ENCODE assay signal across 8 mouse cellular contexts in genomic region chrX:56732401-56732800, GRCm38 (mm10). TPM values are rescaled to one million over a fixed set of nuclear protein-coding genes. Genes with fewer than 3 reads are reported as not detected.
DNase-seq lines count a peak whose midpoint lies in the region; ATAC-seq and TF ChIP-seq lines count a peak whose summit lies in the region.

No protein-coding gene starts in this region.

- 25% methylated on average over 3 of the region's 3 CpGs for WGBS in kidney, postnatal 0 days
- WGBS in embryonic facial prominence, embryonic 14.5 days: 27% methylated on average over 3 of the region's 3 CpGs
- 25% methylated on average over 3 of the region's 3 CpGs for WGBS in intestine, embryonic 16.5 days
- WGBS in neural tube, embryonic 12.5 days: 8% methylated on average over 3 of the region's 3 CpGs

- H3K27ac ChIP-seq in kidney, postnatal 0 days: no peak overlapping the region
- no peak overlapping the region for H3K27ac ChIP-seq in embryonic facial prominence, embryonic 14.5 days (replicated peaks; ENCODE audit: low read depth, low read length)
- H3K27ac ChIP-seq in intestine, embryonic 16.5 days (ENCODE audit: low read length): no peak overlapping the region
- H3K27ac ChIP-seq in neural tube, embryonic 12.5 days: no peak overlapping the region

- no peak for TF ChIP-seq CTCF in kidney, postnatal 0 days (IDR thresholded peaks at IDR 0.05; ENCODE audit: low read depth)

- H3K9me3 ChIP-seq in kidney, postnatal 0 days (replicated peaks; ENCODE audit: low read length): no peaks in the 10 kb centered on the region
- no peaks in the 10 kb centered on the region for H3K9me3 ChIP-seq in embryonic facial prominence, embryonic 14.5 days (ENCODE audit: control insufficient read depth, low read length)
- no peaks in the 10 kb centered on the region for H3K9me3 ChIP-seq in intestine, embryonic 16.5 days (ENCODE audit: control insufficient read depth, low read length)
- no peaks in the 10 kb centered on the region for H3K9me3 ChIP-seq in neural tube, embryonic 12.5 days

- no peaks in the 10 kb centered on the region for H3K4me1 ChIP-seq in kidney, postnatal 0 days (replicated peaks; ENCODE audit: insufficient read depth, low read length)
- H3K4me1 ChIP-seq in embryonic facial prominence, embryonic 14.5 days (ENCODE audit: control insufficient read depth, insufficient read depth, low read length): no peaks in the 10 kb centered on the region
- no peaks in the 10 kb centered on the region for H3K4me1 ChIP-seq in intestine, embryonic 16.5 days (ENCODE audit: control insufficient read depth, insufficient read depth, low read length)
- no peaks in the 10 kb centered on the region for H3K4me1 ChIP-seq in neural tube, embryonic 12.5 days

- H3K36me3 ChIP-seq in kidney, postnatal 0 days (ENCODE audit: insufficient read depth, low read length): no peaks in the 10 kb centered on the region
- no peaks in the 10 kb centered on the region for H3K36me3 ChIP-seq in embryonic facial prominence, embryonic 14.5 days (ENCODE audit: control insufficient read depth, insufficient read depth, low read length)
- no peaks in the 10 kb centered on the region for H3K36me3 ChIP-seq in intestine, embryonic 16.5 days (ENCODE audit: control insufficient read depth, insufficient read depth, low read length)
- no peaks in the 10 kb centered on the region for H3K36me3 ChIP-seq in neural tube, embryonic 12.5 days

- H3K4me2 ChIP-seq in kidney, postnatal 0 days (ENCODE audit: low read length): peak overlapping the region; percentile 57
- H3K4me2 ChIP-seq in embryonic facial prominence, embryonic 14.5 days (ENCODE audit: low read depth, low read length): peak overlapping the region; percentile 62
- H3K4me2 ChIP-seq in intestine, embryonic 16.5 days (ENCODE audit: low read depth, low read length): peak overlapping the region; percentile 60; the same call in 1 of the 2 replicates
- peak overlapping the region; percentile 60 for H3K4me2 ChIP-seq in neural tube, embryonic 12.5 days (replicated peaks)

- H3K27me3 ChIP-seq in kidney, postnatal 0 days (ENCODE audit: insufficient read depth, low read length): no peaks in the 10 kb centered on the region
- no peaks in the 10 kb centered on the region for H3K27me3 ChIP-seq in embryonic facial prominence, embryonic 14.5 days (replicated peaks; ENCODE audit: control insufficient read depth, insufficient read depth, low read length)
- H3K27me3 ChIP-seq in intestine, embryonic 16.5 days (replicated peaks; ENCODE audit: control insufficient read depth, insufficient read depth, low read length): 0 out of 2 replicates have a peak, but pooled peaks cover 3% of the 10 kb centered on the region
- no peaks in the 10 kb centered on the region for H3K27me3 ChIP-seq in neural tube, embryonic 12.5 days (replicated peaks)

- no peak for DNase-seq in kidney, postnatal 0 days (ENCODE audit: low spot score)
- DNase-seq in kidney, postnatal 4 days: no peak
- DNase-seq in embryonic facial prominence, embryonic 14.5 days (ENCODE audit: low spot score): no peak
- no peak for DNase-seq in testis, postnatal 14 days (ENCODE audit: low spot score)
- DNase-seq in gastrocnemius, postnatal 36 days: no peak
- DNase-seq in adrenal gland, adult 8-10 months: no peak

- H3K9ac ChIP-seq in kidney, postnatal 0 days (ENCODE audit: low read depth, low read length): peak overlapping the region; percentile 44; the same call in 1 of the 2 replicates
- H3K9ac ChIP-seq in embryonic facial prominence, embryonic 14.5 days (ENCODE audit: low read depth, low read length): no peak overlapping the region
- H3K9ac ChIP-seq in intestine, embryonic 16.5 days (ENCODE audit: low read depth, low read length): no peak overlapping the region
- H3K9ac ChIP-seq in neural tube, embryonic 12.5 days: 0 out of 2 replicates have a peak overlapping the region, but pooled peaks have one; percentile 66

- intact Hi-C loops in gastrocnemius, postnatal 36 days (cut with DNase I): loop anchor here (5.0 kb wide), 1 partner anchor 65 kb away; no protein-coding TSS in a partner anchor

- peak overlapping the region; percentile 40 for H3K4me3 ChIP-seq in kidney, postnatal 0 days (replicated peaks; ENCODE audit: low read depth, low read length)
- H3K4me3 ChIP-seq in embryonic facial prominence, embryonic 14.5 days (ENCODE audit: low read depth, low read length): peak overlapping the region; percentile 48
- peak overlapping the region; percentile 51 for H3K4me3 ChIP-seq in intestine, embryonic 16.5 days (ENCODE audit: low read length)
- peak overlapping the region; percentile 54 for H3K4me3 ChIP-seq in neural tube, embryonic 12.5 days

- no peak for ATAC-seq in kidney, postnatal 0 days (replicated peaks; ENCODE audit: low FRiP score, low read depth)
- no peak for ATAC-seq in embryonic facial prominence, embryonic 14.5 days (ENCODE audit: low read depth)
- no peak for ATAC-seq in intestine, embryonic 16.5 days
- ATAC-seq in neural tube, embryonic 12.5 days (ENCODE audit: low FRiP score, low read depth): no peak

RNA-seq across cellular contexts. Expression of gene Fhl1, which starts 0.8 kb away (rescaled TPM):
- polyA plus RNA-seq in kidney, postnatal 0 days (2015; fragmentation: Nextera tagmentation; extraction: Ambion mirVana): 93.3 and 98.5 TPM in 2 replicates
- polyA plus RNA-seq in embryonic facial prominence, embryonic 14.5 days (2014; fragmentation: Nextera tagmentation; extraction: Ambion mirVana): 291 and 452 TPM in 2 replicates
- polyA plus RNA-seq in intestine, embryonic 16.5 days (2015; fragmentation: Nextera tagmentation; extraction: Ambion mirVana): 65.2 and 67.0 TPM in 2 replicates
- polyA plus RNA-seq in neural tube, embryonic 12.5 days (2016; fragmentation: Nextera tagmentation; extraction: Ambion mirVana): 85.3 and 89.1 TPM in 2 replicates
- total RNA-seq in gastrocnemius, postnatal 36 days (2021): 1,000 to 10,000 TPM in 1 of 2 experiments, 100 to 1,000 TPM in 1; 727 to 1,109 TPM
- total RNA-seq in adrenal gland, adult 8-10 months (2022): 10 to 100 TPM; 28.8 to 83.8 (median 43.3) TPM

Comparison
In these comparisons a context has a peak if more than half of its experiments do, and no peak if none do; other contexts are left out.
1. H3K9ac ChIP-seq: peak in kidney, postnatal 0 days (single experiment) and neural tube, embryonic 12.5 days (single experiment); none in embryonic facial prominence, embryonic 14.5 days (single experiment) and intestine, embryonic 16.5 days (single experiment).
2. Peak in every context shown above with its lines, with median percentiles within 50 percentile points of each other: H3K4me2 ChIP-seq and H3K4me3 ChIP-seq.